Mouse (Mus musculus) thymus, postnatal 0 days (tissue): ENCODE results near the gene Scn3a. TPM values are rescaled to one million over a fixed set of nuclear protein-coding genes. Genes with fewer than 3 reads are reported as not detected.
"Not testable (repeated sequence)": the region's sequence is repeated elsewhere in the genome, so short reads cannot be mapped to it uniquely, and the experiment has no call there.

Source experiments
- DNase-seq: peaks from one replicate; pipeline ENCODE4 v3.0.0-alpha.2; 2015; ENCODE audit warnings: low spot score
- polyA plus RNA-seq: library from polyadenylated mRNA; unstranded; fragments of >200 nt; fragmentation: Nextera tagmentation; extraction: Ambion mirVana; gene quantifications from 2 replicates; pipeline ENCODE4 v1.2.1, GENCODE M21; 2015

The Scn3a gene
- polyA plus RNA-seq, 1 experiment from 2014 or later = 0.13 TPM

DNA sequence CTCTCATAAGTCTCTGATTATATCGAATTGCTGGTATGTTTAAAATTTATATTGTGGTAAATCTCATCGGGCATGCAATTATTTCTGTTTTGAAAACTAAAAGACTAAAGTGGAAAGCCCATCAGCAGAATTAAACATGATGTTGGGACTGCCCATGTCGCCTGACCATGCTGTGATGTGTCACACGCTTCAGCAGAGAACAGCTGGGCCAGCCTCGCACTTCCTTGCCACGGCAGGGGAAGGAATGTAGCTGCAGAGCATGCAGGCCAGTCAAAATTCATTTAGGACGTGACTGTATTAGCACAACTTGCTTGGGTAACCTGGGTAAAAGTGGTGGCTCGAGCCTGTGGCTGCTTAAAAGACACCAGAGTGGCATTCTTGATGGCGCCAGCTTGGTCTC is 77.0 kb downstream of the Scn3a start:
- no peak for DNase-seq

DNA sequence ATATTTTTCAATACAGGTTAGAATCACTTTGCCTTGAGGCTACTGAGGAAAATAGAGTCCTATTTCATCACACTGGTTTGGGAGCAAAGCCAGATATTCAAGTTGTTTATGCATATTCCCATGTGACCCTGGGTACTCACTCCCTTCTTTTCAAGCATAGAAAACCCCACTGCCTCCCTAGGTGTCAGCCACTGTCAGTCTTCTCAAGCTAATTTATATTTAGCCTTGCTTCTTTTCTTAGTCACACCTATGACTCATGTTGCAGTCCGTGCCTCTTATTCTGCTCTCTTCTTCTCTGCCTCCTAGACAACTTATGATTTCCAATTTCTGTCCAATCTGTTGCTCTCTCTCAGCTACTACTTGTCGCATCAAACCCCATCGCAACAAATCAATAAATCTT is 84.0 kb downstream of the Scn3a start:
- no peak for DNase-seq

DNA sequence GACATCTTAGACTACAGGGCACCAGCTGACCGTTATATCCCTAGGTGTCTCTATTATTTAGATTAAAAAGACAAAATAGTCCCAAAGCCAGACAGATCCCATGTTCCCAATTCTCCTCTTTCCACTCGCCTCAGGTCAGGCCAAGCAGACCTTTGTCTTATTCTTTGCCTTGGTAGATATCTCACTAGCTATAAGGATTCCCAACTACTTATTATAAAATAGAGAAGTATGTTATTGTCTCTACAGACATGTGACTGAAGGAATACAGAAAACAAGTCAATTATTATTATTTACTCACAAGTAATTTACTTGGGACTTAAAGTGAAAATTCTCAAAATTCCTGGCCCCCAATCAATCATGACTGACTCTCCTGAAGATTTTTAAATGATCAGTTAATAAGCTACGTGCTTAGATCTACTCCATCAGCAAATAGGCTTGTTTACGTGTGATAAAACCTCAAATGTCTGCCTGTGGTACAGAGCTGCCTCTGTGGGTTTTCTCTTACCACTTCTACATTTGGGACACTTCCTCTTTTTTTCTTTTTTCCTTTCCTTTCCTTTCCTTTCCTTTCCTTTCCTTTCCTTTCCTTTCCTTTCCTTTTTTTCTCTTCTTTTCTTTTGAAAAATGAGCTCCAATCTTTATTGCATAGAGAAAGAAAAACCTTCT is 86.3 kb downstream of the Scn3a start:
- DNase-seq = no peak

DNA sequence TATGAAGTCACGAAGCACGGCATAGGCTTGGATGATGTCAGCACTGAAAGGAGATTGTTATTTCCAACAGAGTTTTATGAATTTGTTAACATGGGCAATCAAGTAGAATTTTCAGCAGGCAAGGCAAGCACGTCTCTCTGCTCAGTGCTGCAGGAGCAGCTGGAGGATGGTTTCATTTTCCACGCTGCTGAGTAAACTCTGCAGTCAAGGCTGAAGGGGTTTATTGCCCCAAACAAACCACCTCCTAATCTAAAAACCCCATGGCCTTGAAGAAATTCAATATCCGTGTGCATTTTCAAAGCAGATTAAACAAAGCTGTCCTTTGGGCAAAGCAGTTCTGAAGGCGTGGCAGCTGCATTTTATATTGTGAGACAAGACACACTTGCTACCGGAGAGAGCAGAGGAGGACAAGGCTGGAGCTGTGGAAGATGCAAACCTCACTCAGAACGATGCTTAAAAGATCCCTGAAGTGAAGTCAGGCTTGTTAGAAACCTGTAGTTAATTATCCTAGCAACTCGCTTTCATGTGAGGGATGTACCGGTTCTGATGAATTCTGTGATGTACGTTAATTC is 96.0 kb downstream of the Scn3a start:
- DNase-seq = no peak

DNA sequence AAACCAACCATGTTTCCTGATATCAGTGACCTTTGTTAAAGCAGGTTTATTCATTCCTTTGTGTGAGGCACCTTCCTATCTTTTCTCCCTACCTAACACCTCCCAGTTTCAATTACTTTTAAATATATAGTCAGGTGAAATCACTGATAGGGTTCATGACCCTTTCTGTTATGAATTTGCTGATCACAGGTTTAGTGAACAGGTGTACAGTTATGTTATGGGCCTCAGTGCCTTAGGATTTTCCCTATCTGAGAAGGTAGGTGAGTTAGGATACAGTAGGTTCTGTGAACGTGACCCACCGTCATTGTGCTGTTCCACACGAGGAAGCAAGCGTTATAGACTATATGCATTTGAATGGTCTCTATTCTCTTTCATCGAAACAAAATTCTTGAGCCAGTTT is 101.7 kb downstream of the Scn3a start:
- no peak for DNase-seq

DNA sequence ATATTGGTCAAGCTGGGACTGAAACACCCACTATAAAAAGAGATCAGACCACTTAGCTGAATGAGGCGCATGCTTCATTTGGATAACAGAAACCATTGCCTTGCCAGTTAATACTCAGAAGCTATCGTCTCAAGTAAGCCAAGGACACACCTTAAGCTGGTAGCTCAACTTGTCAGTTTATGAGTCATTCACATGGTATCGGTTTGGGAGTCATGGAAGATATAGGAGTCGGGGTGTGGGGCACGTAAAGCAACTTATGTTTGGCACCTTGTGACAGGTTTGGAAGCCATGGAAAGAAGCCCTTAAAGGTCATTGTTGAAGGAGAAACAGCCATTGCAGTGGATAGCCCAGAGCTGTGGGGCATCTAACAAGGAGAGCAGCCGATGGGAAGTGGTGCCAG is 113.7 kb downstream of the Scn3a start:
- no peak for DNase-seq

DNA sequence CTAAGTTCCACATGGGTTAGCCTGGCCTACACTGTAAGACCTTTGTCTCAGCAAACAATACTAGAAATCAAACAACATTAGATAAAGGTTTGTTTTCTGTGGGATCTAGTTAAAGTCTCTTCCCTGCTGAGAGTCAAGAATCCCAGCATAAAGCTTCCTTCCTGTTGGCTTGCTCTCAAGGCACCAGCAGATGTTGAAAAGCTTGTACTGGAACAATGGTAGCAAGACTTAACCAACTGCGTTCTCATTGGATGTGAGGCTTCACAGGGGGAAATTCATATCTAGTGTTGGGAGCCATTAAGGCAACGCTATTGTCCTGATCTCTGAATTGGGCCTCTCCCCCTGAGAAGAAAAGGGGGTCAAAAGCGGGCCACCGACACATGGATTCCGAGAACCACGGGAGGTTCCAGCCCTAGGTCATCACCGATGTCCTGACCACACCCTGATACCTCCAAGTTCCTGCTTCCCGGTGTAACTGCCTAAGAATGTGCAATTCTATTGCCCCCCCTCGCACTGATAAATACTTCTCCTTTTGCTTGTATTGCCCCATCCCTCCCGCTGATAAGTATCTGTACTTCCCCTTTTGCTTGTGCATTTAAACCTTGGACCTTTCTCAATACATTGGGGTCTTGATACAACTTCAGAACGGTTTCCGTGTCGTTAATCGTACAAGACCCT is 115.9 kb downstream of the Scn3a start:
- not testable (repeated sequence) for DNase-seq

DNA sequence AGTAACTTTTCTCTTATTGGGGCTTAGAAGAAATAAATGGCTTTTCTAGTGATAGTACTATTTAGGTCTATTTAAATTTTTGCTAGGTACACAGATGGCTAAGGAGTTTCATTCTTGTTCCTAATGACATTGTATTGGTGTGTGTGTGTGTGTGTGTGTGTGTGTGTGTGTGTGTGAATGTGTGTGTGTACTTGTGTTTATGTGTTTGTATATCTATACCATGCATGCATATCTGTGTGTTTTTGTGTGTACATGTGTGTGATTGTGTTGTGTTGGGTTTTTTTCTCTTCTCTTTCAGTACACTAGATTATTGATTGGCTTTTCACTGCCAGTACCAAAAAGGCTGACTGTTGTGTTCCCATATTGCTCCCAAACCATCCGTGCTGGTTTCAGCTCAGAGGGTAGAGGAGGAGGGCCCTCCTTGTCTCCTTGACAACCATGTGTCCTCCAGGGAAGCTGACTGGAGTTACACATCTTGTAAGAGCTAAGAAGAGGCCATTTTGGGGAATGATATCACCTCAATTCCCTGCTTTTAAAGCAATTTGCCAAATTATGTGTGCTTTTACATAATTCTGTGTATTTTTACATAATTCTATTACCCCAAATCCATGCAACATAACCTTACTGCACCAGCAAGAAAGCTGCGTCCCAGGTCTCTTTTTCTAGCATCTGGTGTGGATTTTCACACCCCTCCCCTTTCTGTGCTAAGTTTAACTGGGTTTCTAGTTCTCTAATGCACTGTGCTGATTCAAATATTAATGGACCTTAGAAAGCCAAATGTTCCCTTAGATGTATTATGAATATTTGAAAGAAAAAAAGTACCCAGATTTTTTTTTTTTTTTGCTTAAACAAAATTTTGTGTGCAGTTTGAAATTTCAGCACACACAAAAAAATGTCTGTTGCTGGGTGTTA is 116.7 kb downstream of the Scn3a start:
- DNase-seq = no peak

DNA sequence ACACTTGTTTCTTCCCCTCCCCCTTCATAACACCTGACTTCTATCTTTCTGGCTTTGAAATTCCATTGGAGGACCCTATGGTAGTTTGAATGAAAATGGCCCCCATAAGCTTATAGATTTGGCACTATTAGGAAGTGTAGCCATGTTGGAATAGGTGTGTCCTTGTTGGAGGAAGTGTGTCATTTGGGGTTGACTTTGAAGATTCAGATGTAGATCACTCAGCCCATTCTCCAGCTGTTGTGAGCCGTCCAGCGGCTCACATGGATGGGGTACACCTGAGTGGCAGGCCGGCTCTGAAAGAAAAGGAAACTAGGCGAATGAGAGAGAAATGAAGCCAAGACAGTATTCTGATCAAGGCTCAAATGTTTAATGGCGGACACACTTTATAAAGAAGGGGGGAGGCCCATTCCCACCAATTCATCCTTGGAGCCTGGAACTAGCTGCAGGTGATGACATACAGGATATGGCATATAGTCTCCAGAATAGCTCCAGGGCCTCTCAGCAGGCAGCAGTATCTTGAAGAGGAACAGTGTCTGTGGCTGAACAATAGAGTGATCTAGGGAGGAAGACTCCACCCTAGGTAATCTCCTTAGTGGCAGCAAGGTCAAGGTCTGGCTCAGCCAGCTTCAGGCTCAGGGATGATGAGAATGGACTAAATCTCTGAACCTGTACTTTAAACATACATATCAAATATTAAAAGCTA is 118.2 kb downstream of the Scn3a start:
- DNase-seq = no peak

DNA sequence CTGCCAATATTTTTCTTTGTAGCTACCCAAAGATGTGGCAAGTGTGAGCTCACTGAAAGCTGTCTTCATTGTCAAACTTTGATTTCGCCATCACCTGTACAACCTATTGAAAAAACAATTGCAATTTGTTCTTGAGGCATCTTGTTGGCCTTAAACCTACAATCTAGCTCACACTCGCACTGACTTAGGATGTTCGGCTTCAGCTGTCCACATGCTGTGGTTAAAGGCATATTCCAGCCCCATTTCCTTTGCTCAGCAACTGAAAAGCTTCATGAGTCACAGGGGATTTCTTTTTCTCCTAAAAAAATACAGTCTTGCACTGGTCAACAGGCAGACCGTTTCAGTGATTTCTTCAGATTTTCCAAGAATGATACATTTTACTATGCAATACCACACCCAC is 124.3 kb downstream of the Scn3a start:
- DNase-seq = no peak

DNA sequence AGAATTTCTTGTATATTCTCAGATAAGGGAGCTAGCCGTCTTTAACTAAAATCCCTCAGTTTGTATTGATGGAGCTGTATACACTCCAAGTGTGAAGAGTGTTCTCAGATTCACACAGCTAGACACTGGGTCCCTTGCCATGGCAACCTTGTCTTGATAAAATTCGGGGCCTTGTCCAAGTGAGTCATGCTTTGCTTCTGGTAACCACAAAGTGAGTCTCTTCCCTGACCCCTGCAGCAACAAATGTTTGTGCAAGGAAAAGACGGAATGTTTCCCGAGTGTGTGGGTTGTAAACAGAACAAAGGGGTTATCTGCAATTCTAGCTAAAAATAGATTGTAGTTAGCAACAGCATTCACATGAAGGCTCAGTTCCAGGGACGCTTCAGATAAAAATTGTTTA is 125.9 kb downstream of the Scn3a start:
- DNase-seq = no peak

DNA sequence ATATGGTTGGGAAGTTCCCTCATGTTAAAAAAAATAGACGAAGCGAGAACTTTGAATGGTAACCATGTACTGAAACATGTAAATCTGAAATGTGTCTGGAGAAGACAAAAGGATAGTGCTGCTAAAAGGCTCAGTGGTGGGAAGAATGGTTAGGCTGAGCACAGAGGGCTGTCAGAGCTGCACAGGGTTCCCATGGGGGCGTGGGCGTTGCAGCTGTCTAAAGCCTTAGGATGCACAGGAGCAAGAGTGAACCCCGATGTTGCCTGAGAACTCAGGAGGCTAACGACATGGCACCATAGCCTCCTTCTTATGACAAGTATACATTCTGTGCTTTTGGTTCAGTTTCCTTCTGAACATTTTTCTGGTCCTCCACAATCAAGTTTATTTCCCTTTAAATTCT is 126.3 kb downstream of the Scn3a start:
- DNase-seq = no peak

DNA sequence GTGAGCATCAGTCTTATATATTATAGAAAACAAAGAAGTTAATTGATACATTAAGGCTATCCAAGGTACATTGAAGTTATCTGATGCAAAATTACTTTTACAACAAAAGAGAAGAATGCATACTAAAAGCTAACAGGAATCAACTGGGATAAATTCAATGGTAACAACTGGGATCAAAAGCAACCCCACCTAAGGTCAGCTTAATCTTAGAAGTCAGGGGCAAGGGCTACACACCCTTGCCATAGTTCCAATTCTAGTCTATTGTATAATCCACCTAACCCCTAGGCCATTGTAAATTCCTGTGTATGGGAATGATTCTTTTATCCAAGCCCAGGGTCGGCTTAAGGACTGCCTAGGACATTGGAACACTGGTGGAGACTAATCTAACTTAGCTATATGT is 130.5 kb downstream of the Scn3a start:
- no peak for DNase-seq

DNA sequence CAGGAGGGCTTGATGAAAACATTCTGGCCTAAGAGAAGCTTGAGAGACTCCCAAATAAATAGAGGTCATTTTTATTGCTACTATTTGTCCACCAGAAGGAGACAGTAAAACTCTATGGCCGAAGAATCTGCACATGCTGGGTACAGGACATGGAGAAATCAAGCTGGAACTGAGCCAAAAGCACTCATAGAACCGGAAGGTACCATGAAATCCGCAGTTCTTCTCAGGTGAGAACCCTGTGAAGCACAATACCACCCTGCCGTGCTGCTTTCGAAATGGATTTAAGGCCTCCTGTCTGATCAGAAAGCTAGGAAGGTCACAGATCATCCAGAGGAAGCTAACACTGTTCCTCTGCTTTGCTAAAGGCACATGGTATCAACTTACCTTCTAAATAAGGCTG is 143.9 kb downstream of the Scn3a start:
- DNase-seq = no peak

DNA sequence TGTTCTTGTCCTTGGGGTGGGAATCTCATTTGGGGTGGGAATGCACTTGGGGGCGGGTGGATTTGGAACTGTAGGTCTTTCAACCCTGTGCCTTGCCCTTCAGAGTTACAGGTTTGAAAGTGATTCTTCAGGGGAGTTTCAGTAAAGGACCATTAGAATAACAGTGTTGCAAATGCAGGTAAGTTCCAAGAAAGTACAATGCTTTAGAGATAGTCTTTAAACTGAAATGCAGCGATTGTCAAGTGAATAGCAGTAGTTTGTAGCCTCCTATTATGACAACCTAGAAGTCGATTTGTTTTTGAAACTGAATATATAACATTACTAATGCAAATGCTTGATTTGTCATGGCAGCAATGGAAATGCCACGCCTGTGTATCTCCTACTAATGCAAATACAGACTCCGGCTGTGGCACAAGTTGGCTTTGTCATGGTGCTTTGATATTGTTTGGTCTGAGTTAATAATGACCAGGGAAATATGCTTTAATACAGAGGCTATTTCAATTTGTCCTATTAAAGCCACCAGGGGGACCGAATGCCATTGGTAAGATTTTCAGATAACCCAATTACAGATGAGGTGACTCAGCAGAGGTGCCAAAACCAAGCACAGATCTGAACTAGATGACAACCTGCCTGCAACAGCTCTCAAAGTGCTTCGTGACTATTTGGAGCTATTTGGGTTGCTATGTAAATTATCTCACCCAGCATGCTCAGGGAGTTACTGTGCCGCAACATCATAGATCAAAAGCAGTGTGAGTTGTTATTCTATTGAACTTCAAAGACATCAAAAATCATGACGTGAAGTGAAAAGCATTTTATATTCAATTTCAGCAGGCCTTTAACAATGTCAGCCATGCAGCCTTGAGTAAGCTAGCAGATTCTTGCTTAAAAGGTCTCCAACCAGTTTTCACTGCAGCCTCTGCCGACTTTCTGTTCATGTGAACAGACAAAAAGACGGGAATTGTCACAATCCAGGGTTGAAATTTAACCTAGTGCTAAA is 145.9 kb downstream of the Scn3a start:
- DNase-seq = no peak

DNA sequence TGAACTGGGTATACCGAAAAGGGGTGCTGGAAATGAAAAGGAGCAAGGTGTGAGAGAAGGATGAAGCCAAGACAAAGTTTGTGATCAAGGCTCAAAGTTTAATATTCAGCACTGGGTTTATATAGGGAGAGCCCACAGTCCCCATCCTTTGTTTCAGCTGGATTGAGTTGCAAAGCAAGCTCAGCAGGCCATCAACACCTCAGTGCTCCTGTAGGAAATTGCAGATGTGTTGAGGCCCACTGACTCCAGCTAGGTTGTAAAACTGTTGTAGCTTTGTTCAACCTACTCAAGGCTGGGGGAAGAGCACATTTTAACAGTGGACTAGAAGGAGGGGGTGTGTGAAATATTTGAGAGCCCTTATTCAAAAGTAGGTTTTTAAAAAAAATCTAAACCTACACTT is 148.8 kb downstream of the Scn3a start:
- no peak for DNase-seq

DNA sequence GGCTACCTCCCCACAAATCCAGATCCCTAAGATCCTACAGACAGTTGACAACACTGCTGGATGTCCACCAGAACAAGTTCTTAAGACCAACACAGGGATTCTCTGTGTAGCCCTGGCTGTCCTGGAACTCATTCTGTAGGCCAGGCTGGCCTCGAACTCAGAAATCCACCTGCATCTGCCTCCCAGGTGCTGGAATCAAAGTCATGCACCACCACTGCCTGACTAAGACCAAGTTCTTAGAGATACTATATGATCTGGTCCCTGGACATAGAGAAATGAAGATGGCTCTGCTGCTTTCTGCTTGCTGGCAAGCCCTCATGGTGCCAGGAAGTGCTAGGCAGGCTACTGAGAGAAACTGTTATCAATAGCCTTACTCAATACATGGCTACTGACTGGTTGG is 150.9 kb downstream of the Scn3a start:
- DNase-seq = no peak

DNA sequence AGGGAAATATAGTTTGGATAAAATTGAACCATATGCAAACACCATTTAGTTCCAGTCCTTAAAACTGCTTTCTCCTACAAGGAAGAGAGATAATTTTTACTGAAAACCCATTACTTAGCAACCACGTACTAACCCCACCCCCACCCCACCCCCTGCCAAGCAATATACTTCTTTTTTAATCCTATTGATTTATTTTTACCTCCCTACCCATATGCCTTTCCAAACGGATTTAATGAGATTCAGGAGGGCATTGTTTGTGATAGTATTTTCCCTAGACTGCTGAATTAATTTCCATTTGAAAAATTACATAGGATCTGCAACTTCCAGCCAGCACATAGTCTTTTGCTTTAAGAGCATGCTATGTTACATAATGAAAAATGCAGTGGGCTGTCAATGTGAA is 152.1 kb downstream of the Scn3a start:
- DNase-seq = no peak

DNA sequence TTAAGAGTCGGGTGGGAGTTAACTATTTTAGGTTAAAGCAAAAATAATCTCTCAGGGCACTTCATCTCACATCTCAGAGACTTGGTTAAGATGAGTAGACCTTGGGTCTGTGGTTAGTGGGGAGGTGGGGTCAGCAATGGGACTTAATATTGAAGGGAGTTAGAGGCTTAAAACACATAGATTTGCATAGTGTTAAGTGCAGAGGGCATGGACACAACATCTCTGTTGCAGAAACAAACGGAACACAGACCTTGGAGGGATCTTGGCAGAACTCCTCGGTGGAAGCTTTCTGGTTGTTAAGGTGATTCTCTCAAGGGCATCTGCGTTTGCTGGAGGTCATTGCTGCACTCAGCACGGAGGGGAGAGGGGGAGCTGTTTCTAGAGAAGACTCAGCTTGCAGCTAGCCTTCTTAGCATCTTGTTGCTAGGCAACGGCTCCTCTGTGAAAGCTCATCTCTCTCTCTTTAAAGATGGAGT is 152.6 kb downstream of the Scn3a start:
- DNase-seq = peak; percentile 57

DNA sequence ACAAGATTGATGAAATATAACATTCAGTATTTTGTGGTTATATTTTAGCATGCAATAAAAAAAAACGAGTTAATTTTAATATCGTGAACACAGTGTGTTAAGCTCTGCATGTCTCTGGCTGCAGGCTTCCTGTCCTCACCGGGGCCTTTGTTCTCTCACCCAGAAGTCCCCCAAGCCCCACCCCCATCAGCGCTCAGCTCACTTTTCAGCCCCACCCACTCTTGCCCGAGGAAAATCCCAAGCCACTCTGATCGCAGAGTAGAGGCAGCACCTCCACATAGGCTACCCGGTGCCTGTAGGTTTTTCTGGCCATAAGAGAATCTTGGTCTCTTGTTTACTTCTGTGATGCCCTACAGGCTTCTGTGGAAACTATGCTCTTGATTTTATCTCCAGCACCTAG is 153.2 kb downstream of the Scn3a start:
- DNase-seq = peak; percentile 42
